Mouse (Mus musculus): ENCODE measurements at regions not wholly inside any gene's neighbourhood (a gene's known extent, or its start where the extent isn't known, plus 50 kb on each side); places are given as distances from the start of the nearest gene placed in this dataset.
"Not testable (repeated sequence)": the region's sequence is repeated elsewhere in the genome, so short reads cannot be mapped to it uniquely, and the experiment has no call there.

GRCm38 (mm10) chr12:5764026-5764425, 388.5 kb upstream of the Klhl29 start:
- DNase-seq (ENCODE audit: low read depth, low spot score) = no peak

- peak; percentile 88 for DNase-seq (ENCODE audit: low read depth, low spot score)
Measured at GRCm38 (mm10) chr12:5762306-5762927, 386.9 kb upstream of the Klhl29 start.

GRCm38 (mm10) chr12:5759485-5759884, 384.0 kb upstream of the Klhl29 start:
- DNase-seq (ENCODE audit: low read depth, low spot score) = no peak

- DNase-seq (ENCODE audit: low read depth, low spot score) = peak; percentile 71
Measured at GRCm38 (mm10) chr12:5757766-5758165, 382.3 kb upstream of the Klhl29 start.

GRCm38 (mm10) chr12:5757361-5757760, 381.9 kb upstream of the Klhl29 start:
- DNase-seq (ENCODE audit: low read depth, low spot score) = peak; percentile 65

- no peak for DNase-seq (ENCODE audit: low read depth, low spot score)
Measured at GRCm38 (mm10) chr12:5753831-5754230, 378.3 kb upstream of the Klhl29 start.

- DNase-seq (ENCODE audit: low read depth, low spot score) = no peak
Measured at GRCm38 (mm10) chr12:5744086-5744709, 368.7 kb upstream of the Klhl29 start.

- DNase-seq (ENCODE audit: low read depth, low spot score) = no peak
Measured at GRCm38 (mm10) chr12:5736066-5736465, 360.6 kb upstream of the Klhl29 start.

- no peak for DNase-seq (ENCODE audit: low read depth, low spot score)
Measured at GRCm38 (mm10) chr12:5734902-5735301, 359.4 kb upstream of the Klhl29 start.

- DNase-seq (ENCODE audit: low read depth, low spot score) = no peak
Measured at GRCm38 (mm10) chr12:5723113-5723512, 347.6 kb upstream of the Klhl29 start.

GRCm38 (mm10) chr12:5717527-5717926, 342.0 kb upstream of the Klhl29 start:
- not testable (repeated sequence) for DNase-seq (ENCODE audit: low read depth, low spot score)

GRCm38 (mm10) chr12:5698778-5699454, 323.4 kb upstream of the Klhl29 start:
- no peak for DNase-seq (ENCODE audit: low read depth, low spot score)

- DNase-seq (ENCODE audit: low read depth, low spot score) = no peak
Measured at GRCm38 (mm10) chr12:5682182-5682581, 306.7 kb upstream of the Klhl29 start.

GRCm38 (mm10) chr12:5678126-5678525, 302.6 kb upstream of the Klhl29 start:
- not testable (repeated sequence) for DNase-seq (ENCODE audit: low read depth, low spot score)

GRCm38 (mm10) chr12:5668486-5668885, 293.0 kb upstream of the Klhl29 start:
- peak; percentile 81 for DNase-seq (ENCODE audit: low read depth, low spot score)

GRCm38 (mm10) chr12:5637571-5638275, 262.2 kb upstream of the Klhl29 start:
- no peak for DNase-seq (ENCODE audit: low read depth, low spot score)

GRCm38 (mm10) chr12:5633971-5634370, 258.5 kb upstream of the Klhl29 start:
- no peak for DNase-seq (ENCODE audit: low read depth, low spot score)

- DNase-seq (ENCODE audit: low read depth, low spot score) = no peak
Measured at GRCm38 (mm10) chr12:5601084-5601654, 225.7 kb upstream of the Klhl29 start.

GRCm38 (mm10) chr12:5599426-5599825, 223.9 kb upstream of the Klhl29 start:
- DNase-seq (ENCODE audit: low read depth, low spot score) = peak; percentile 82

- DNase-seq (ENCODE audit: low read depth, low spot score) = peak; percentile 58
Measured at GRCm38 (mm10) chr12:5598961-5599360, 223.5 kb upstream of the Klhl29 start.

- peak; percentile 28 for DNase-seq (ENCODE audit: low read depth, low spot score)
Measured at GRCm38 (mm10) chr12:5572831-5573230, 197.3 kb upstream of the Klhl29 start.

GRCm38 (mm10) chr12:5568941-5569340, 193.5 kb upstream of the Klhl29 start:
- DNase-seq (ENCODE audit: low read depth, low spot score) = no peak
